Mouse (Mus musculus) ES-Bruce4 (cell line): ENCODE measurements at regions not wholly inside any gene's neighbourhood (a gene's known extent, or its start where the extent isn't known, plus 50 kb on each side); places are given as distances from the start of the nearest gene placed in this dataset.

Source experiments
- CTCF ChIP-seq: IDR thresholded peaks from one replicate; pipeline ENCODE4 v1.8.1; 2011; ENCODE audit warnings: low read depth, low read length
- EP300 ChIP-seq: IDR thresholded peaks from 2 replicates; pipeline ENCODE4 v1.6.1; 2011; ENCODE audit warnings: low read depth, low read length; ENCODE audit not compliant: insufficient read depth

GRCm38 (mm10) chrX:99537814-99538213, 66.7 kb upstream of the Pja1 start:
- TF ChIP-seq EP300, result no peak
- no peak for TF ChIP-seq CTCF
